Mouse (Mus musculus): ENCODE measurements around the gene Slc35c1.

Slc35c1 gene

DNA sequence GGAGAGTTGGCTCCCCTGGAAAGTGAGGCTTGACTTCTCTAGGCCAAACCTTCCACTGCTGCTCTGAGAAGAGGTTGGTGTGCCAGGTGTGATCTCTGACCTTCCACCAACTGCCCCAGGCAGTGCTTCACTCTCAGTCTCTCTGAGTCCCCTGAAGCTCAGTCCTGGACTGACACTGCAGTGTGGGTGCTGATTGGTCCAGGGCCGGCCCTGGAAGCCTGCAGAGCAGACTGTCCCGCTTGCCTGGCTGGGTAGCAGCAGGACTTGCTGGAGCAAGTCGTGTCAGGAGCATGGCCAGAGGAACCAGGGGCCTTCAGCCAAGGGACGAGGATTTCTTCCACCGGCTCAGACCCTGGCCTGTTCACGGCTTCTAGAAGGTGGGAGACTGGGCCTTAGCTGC, 55.6 kb downstream of the Slc35c1 start:
- no peak for DNase-seq (ENCODE audit: low spot score in 2 of 2)

DNA sequence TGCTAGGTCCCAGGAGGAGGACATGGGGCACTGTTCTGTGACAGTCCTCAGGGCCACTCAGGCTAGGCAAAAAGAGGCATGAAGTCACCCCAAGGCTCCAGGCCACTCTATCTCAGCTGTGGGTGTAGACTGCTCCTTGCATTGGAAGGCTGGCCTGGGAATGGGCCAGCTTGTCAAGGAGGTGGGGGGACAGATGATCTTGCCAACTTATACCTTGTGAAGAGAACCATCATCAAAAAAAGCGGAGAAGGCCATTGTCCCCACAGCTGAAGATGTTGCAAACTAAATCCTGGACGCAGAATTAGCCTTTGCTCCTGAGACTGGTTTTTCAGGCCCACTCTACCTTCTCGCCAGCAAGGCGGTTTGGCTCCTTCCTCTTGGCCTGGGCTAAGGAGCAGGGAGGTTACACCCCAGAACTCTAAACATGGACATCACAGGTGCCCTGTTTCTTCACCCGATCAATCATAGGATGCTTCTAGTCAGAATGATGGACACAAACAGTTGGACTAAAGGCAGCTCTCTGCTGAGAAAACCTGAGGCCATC, 56.5 kb downstream of the Slc35c1 start:
- no peak for DNase-seq (ENCODE audit: low spot score in 2 of 2)

Data from urinary bladder, postnatal 4 days (tissue).